Mouse (Mus musculus) cerebellum, adult 9-11 months (tissue): ENCODE results near the gene Panx2.

ENCODE experiments used
- DNase-seq: peaks from one replicate; pipeline ENCODE4 v3.0.0; 2022

The Panx2 gene

DNA sequence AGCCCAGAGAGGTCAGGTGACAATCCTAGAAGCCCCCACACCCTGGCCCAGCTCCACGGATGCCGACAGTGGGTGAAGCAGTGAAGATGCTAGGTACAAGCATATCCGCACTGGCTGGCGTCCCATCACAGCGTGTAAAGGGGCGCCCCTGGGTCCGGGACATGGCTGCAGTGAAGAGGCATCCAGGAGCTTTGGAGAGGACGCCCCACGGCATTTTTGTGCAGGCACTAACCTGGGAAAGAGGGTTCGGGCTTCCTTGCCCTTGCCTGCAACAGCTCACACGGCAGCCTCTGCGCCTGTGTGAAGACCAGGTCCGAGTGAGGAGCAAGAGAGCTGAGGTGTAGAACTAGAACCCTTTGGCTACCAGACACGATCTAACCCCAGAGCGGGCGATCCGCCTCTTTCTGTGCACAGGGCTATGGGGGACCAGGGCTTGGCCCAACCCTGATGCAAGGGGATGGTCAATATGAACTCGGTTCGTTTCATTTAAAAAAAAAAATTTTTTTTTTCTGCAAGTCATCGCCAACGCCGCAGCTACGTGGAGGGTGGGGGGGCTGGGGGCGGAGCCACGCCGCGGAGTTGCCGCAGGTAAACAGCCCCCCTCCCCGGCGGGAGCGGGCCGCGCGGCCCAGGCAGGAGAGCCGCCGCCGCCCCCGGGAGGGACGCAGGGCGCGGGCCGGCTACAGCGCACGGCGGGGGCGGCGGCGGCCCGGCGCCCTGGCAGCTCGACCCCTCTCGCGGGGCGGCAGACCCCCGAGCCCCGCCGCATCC lies at the start of gene Panx2:
Panx2 (plus strand) TSS at position 574 of the 771 bp plus-strand sequence.
- DNase-seq: peak; percentile 82

DNA sequence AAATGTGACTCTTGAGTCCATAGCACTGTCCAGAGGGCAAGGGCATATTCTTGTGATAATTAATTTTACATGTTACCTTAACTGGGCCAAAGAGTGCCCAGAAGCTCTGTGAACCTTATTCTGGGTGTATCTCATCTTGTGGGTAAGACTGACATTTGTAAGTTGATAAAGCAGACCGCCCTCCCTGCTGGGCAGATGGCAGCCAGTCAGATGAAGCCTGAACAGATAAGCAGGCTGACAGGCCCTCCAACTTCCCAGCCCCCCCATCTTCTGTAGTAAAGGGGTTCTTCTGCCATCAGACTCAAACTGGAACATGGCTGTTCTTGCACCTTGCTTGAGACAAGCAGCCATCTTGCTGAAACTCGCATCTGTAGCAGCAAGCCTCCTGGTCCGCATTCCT lies 42.8 kb upstream of the Panx2 start:
- DNase-seq: no peak

DNA sequence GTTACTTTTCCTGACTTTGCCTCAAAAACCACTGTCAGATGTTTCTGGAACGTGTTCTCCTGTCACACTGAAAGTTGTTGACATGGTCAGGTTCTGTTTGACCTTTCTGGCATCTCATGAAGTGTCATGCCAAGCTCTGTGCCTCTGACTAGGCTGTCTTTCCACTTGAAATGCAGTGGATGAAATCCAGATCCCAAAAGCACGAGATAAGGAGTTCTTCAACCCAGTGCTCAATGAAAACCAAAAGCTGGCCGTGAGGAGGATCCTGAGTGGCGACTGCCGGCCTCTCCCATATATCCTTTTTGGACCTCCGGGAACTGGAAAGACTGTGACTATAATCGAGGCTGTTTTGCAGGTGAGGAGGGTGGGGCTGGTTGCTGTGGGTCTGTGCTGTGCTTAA lies 39.4 kb upstream of the Panx2 start:
- DNase-seq: no peak

DNA sequence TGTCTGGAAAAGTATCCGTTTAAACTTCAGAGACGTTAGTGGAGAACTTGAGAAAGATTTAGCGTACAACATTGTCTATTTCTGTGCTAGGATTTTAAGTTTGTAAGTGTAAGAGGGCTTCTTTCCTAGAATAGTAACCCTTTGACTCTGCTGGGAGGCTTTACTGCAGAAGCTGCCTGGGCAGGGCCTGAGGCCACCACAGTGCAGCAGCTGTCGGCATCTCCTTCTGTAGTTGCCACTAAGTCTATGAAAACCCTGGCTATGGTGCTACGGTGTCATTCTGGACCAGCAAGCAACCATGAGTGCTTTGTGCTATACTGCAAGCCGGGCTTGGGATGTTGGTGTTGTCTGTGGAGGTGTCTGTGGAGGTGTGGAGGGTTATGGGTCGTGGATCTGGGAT lies 39.0 kb upstream of the Panx2 start:
- DNase-seq: no peak

DNA sequence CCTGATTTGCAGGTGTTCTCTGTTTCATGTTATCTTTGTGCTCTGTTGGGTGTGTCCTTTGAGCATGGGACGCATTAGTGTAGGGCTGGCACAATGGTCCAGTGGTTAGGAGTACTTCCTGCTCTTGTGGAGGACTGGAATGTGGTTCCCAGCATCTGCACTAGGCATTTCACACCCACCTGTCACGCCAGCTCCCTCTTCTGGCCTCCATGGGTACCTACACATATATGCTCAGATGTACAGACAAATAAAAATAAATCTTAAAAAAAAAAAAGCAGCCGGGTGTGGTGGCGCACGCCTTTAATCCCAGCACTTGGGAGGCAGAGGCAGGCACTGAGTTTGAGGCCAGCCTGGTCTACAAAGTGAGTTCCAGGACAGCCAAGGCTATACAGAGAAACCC lies 15.2 kb upstream of the Panx2 start:
- no peak for DNase-seq

DNA sequence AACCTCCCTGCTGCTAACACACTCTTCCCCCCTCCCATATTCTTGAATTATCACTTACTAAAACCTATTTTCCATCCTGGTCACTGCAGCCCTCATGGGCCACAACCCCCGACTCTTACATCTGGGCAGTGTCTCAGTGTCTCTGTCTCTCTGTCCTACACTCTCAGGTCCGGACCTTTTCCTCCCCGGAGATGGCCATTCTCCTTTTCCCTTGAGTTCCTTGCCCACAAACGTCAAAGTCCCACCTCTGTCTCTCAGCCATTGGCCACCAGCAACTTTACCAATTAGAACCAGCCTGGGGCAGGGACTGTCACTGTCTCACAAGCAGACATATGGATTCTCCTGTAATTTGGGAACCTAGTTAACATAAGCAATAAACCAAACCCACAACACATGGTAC lies 13.2 kb upstream of the Panx2 start:
- no peak for DNase-seq

DNA sequence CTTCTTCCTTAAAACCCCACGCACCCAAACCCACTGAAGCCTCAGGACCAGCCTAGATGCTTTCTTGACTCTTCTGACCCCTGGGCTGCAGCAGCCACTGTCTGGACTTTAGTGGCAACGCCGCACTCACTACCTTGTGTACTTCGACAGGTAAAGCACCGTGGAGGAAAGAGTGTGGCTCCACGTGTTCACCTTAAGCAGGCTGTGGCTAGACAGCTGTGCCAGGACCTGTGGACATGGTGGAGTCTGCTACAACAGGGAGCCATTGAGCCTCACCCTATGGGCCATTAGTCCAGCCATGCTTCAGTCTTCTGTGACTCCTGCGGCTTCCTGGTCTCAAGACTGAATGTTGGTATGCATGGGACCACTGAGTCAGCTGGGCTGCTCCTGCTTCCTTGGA lies 4.9 kb upstream of the Panx2 start:
- DNase-seq: no peak

DNA sequence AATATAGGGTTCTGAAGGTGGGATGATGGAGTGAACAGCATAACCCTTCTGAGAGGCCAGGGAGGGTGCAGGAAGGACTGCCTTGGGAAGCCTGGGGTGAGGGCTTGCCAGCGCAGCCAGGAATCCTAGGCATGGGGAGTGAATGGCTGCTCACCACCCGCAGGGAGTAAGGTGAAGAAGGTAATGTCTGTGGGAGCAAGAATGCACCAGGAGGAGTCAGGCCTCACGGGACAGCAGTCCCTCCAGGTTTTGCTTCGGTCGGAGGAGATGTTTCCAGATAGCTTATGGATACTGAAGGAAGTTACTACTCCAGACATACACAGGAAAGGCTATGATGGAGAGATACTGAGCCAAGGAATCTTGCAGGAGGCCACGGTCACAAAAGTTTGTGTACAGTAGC lies 798 bp upstream of the Panx2 start:
- peak; percentile 58 for DNase-seq

DNA sequence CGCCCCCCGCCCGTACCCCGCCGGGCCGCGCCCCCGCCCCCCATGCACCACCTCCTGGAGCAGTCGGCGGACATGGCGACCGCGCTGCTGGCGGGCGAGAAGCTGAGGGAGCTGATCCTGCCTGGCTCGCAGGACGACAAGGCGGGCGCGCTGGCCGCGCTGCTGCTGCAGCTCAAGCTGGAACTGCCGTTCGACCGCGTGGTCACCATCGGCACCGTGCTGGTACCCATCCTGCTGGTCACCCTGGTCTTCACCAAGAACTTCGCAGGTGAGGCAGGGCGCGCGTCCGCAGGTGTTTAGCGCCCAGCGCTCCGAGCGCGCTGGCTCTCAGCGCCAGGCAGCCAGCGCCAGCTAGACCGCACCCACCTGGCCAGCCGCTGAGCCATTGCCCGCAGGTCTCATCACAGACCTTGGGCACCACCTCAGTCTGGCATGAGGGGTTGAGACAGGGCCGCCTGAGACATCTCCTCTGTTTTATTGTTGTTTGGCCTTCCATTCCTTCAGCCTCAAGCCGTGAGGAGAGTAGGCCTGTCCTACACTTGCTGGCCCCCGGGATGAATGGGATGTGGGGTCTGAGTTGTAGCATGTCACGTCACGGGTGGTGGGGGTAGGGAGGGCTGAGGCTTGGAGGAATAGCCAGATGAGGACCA lies 623 bp downstream of the Panx2 start:
- peak; percentile 80 for DNase-seq

DNA sequence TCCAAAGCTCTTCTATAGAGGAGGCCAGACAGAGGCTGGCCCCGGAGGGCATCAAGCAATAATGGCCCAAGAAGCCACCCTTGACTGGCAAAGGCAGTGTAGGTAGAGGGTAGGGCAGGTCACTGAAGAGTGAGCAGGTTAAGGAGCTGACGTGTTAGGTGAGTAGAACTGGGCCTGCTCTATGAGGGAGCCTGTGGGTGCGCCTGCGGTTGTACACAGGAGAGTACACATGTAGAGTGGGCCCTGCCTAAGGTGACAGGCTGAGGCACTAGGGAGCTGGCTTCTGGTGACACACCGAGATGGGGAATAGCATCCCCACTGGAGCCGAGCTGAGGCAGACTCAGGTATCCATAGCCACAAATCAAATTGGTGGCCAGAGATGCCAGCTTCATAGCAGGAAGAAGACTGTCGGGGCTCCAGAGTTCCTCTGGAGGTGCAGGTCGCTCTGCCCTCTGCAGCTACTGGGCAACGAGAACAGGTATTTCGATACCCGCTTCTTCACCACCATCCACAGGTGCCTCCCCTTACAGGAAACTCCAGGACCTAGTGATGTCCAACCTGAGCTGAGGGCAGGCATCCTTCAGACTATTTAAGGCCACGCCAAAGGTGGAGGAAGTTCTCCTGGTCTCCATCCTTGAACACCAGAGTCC lies 1.4 kb downstream of the Panx2 start:
- peak; percentile 57 for DNase-seq

DNA sequence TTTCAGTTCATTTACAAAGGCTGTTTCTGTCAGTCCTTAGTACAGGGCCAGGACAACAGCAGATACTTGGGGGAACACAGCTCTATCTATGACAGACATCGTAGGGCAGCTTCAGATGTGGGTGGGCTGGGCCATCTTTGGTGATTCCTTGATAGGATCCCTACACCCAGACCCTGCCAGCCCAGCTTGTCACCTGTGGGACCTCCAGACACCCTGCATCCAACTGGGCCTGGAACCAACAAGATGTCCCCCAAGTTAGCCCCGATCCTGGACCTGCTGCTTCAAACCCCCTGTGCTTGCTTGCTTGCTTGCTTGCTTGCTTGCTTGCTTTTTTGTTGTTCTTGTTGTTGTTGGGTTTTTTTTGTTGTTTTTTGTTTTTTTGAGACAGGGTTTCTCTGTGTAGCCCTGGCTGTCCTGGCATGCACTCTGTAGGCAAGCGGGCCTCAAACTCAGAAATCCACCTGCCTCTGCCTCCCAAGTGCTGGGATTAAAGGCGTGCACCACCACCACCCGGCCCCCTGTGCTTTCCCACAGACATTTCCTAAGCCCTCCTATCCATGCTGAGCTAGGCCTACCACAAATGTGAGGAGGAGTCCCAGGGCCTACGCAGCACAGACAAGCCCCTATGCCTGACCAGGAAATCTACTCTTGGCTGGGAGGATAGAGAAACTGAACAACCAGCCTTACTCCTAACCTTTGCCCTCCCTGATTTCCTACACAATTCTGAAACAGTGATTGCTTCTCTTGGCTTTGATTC lies 2.4 kb downstream of the Panx2 start:
- DNase-seq: peak; percentile 49

DNA sequence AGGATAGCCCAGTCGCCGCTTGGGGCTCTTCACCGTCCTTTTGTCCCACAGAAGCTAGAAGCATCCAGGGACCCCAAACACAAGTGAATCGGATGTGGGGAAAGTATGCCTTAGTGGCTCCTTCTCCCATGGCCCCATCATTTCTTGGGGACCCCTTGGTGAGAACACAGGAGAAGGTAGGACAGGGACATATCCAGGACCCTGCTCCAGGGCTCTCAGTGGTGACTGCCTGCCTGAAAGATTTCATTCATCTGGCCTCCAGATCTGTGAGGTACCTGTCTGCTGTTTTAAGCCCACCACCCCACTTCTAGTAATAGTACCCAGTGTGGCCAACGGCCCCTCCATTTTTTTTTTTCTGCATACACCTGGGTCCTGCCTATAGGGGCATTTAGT lies 3.0 kb downstream of the Panx2 start:
- DNase-seq: no peak

DNA sequence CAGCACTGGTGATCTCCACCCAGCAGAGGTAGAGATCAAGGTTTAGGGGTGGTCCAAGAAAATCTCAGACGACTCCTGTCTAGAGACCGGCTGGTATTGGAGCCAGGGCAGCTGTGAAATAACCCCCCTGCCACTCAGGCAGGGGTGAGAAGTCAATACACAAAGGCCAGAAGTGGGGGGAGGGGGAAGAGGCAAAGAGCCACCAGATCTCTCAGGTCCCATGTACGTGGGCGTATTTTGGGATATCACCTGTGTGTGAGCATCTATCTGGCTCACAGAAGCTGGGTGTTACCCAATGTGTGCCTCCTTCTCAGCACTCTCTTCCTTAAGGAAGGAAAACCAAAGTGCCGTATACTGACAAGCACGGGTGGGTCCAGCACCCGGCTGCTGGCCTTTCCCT lies 3.5 kb downstream of the Panx2 start:
- DNase-seq: peak; percentile 66

DNA sequence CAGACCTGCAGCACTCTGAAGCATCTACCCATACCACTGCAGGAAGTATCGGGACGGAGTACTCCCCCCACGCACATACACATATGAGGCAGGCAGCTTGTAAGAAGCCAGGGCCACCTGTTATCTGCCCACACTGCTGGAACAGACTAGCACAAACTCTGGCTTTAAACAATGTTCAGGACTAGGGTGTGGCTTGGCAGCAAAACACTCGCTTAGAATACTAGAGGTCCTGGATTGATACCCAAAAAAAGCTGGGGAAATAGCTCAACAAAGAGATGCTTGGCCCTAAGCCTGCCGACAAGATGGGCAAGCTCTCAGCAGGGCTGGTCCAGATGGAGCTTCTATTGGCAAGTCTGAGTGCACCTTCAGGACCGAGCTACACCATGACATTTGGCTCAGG lies 4.0 kb downstream of the Panx2 start:
- DNase-seq: peak; percentile 91

DNA sequence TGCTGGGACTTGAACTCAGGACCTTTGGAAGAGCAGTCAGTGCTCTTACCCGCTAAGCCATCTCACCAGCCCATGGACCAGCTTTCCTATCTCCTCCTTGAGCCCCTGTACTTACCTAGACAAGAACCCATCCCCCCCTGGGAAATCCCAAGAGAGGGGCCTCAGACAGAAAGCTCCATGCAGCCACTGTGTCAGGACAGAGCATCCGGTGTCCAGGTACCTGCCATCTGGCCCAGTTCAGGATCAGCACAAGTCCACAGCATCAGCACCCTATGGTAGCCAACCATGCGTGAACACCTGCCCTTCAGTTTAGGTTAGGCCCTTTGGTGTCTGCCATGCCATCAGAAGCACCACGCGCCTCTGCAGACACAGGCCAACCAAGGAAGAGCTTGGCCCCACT lies 5.4 kb downstream of the Panx2 start:
- DNase-seq: peak; percentile 62

DNA sequence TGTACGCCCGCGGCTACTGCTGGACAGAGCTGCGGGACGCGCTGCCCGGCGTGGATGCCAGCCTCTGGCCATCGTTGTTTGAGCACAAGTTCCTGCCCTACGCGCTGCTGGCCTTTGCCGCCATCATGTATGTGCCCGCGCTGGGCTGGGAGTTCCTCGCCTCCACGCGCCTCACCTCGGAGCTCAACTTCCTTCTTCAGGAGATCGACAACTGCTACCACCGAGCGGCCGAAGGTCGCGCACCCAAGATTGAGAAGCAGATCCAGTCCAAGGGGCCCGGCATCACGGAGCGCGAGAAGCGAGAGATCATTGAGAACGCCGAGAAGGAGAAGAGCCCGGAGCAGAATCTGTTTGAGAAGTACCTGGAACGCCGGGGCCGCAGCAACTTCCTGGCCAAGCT lies 8.1 kb downstream of the Panx2 start:
- DNase-seq: no peak

DNA sequence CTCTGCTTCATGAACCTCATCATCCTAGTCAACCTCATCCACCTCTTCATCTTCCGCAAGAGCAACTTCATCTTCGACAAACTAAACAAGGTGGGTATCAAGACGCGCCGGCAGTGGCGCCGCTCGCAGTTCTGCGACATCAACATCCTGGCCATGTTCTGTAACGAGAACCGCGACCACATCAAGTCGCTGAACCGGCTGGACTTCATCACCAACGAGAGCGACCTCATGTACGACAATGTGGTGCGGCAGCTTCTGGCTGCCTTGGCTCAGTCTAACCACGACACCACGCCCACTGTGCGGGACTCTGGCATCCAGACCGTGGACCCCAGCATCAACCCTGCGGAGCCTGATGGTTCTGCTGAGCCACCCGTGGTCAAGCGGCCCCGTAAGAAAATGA lies 8.7 kb downstream of the Panx2 start:
- DNase-seq: no peak

DNA sequence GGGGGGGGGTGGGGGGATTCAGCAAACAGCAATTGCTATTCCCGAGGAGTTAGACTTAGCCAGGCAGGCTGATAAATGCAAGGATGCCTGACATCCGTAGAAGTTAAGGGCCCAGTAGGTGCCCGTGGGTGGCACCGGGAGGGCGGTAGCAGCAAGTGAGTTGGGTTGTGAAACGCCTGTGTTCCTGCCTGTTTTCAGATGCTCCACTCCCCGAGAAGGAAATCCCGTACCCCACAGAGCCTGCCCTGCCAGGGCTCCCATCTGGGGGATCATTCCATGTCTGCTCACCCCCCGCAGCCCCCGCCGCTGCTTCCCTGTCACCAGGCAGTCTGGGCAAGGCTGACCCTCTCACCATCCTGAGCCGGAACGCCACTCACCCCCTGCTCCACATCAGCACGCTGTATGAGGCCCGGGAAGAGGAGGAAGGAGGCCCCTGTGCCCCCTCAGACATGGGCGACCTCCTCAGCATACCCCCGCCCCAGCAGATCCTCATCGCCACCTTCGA lies 9.9 kb downstream of the Panx2 start:
- peak; percentile 42 for DNase-seq

DNA sequence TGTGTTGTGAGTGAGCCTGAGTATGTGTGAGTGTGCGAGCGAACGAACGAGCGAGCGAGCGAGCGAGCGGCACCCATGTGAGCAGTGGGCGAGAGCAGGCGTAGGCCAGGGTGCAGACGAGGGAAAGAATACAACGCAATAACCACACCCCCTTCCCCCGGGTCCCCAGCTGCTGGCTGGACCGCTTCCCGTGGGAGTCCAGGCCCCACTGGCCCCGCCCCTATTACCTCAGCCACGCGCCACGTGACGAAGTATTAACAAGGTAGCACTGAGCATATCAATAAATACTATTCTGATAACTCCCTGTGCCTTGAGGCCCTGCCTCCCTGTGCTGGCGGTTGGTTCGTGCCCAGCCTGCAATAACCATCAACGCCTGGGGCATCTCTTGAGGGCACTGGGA lies 11.1 kb downstream of the Panx2 start:
- DNase-seq: peak; percentile 53

DNA sequence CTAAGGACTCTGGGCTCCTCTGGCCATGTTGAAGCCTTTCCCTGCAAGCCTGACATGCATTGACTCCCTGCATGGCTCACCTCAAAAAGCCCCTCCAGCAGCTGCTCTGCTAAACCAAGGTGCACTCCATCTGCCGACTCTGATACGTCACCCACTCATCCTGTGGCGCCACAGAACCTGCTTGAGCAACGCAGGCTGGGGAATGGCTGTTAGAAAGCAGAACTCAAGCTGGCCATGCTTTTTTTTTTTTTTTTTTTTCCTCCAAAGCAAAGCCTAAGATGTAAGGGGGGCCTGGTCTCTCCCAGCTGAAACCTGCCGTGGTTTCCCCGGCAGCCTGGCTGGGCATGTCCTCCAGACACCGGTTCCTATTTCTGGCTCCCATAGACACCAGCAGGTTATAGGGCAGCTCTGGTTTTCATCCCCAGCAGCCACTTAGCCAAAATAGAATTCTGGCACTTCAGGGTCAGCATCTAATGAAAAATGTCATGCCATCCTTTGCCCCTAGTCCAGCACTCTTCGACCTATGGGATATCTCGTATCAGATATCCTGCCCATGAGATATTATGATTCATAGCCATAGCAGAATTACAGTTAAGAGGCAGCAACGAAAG lies 14.6 kb downstream of the Panx2 start:
- DNase-seq: no peak

DNA sequence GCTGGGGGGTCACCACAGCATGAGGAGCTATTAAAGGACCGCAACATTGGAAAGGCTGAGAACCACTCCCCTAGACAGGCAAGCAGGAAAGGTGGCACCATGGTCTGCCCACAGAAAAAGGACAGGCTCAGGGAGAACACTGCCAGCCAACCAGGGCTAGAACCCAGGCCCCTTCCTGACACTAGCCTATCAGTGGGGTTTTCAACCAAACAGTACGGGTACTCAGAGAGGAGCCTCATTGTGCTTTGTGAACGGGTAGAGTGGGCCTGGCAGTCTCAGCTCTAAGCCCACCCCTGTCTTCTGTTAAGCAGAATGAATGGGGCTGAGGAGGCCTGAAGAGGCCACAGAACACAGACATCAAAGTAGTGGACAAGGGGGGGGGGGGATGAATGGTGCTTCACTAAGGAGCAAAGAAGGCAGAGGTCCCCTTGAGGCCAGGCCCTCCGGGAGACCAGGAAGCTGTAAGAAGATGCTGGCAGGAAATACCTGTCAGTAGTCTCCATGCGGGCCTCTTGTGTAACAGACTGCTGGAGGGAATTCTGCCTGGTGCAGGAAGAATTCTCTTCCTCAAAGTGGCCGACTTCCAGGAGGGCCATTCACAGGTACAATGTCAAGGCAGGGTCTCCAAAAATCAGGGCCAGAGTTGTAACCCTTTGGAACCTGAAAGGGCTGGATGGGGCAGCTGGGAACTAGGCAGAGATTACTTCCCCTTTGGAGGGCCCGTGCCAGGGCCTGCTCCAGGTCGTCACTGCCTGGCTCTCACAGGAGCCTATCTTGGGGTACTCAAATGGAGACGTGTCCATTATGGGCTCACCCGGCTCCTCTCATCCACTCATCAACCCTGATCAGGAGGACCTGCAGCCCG lies 15.3 kb downstream of the Panx2 start, which contains the start of gene Trabd:
Trabd (plus strand) TSS at position 512 of the 865 bp plus-strand sequence.
- peak; percentile 60 for DNase-seq
